Mouse (Mus musculus): Measurements from ENCODE around the gene Smim15.

The Smim15 gene

DNA sequence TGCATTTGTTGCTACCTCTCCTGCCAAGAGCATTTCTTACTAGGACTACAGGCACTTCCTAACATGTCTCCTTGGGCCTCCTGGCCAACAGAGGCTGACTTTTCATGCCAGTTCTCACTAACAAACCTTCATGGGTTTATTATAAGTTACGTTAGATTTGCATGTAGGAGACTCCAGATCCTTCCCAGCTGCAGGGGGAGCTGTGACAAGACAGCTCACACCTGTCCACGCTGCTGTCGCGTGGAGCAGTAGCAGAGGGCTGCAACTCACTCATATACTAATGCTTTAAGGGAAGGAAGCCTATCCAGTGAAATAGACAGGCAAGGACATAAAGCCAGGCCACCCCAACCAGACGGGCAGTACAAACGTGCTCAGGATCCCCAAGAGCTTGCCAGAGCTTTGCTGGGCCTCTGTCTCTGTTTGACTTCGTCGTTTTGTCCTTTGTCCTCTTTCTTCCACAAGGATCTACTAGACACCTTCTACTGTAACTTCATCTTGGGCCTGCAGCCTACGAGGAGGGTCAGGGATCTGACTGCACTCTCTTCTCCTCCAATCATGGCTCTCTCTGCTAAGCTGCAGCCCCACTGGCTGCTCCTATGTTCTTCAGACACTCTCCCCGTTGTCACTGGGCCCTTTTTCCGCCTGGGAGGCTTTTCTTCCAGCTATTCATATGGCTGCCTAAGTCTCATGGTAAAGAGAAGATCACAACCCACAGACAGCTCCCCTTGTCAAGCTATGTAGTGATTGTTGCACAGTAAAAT lies 19.3 kb downstream of the Smim15 start:
- DNase-seq: no peak

DNA sequence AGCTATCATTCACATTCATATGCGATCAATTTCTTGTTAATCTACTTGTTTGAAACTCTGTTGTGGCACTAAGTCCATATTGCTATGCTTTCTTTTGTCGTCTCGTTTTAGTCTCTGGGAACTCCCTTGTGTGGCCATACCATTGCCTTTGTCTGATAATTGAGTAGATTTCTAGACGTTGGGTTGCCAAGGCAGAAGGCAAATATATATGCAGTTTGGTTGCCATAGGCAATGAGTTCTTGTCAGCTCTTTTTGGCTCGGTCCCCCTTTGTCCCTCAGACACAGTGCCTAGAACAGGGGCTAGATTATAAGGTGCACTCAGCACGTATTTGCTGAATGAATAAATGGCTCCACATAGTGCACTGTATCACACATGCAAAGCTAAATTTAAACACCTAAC lies 20.1 kb downstream of the Smim15 start:
- DNase-seq: no peak

DNA sequence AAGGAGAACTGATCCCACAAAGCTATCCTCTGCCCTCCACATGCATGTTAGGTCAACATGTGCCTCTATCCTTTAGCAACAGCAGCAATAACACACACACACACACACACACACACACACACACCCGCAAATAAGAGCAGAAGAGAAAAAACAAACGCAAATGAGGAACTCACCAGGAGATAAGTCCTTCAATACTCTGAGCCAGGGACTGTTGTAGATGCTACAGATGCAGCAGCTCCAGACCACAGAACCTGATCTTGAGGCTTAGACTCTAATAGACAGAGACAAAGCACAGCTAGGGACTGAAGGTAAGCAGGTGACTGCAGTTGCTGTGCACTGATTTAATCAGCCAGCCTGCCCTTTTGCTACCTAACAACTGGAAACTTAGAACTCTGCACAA lies 21.8 kb downstream of the Smim15 start:
- no peak for DNase-seq

DNA sequence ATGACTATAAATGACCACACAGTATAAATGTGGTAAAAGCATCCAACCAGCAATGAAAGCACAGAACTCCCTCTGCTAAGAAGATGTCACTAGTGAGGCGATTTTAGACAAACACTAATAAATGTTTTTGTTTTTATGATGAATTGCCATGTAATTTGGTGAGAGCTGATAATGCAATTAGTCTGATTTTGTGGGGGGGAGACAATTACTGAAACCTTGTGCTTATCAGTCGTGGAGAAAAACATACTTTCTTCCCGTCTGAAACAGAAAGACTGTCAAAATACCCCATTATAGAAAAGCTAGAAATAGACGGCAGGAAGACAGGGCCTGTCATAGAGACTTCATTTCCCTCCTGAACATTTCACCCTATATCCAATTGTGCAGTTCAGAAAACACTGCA lies 24.9 kb downstream of the Smim15 start:
- no peak for DNase-seq

DNA sequence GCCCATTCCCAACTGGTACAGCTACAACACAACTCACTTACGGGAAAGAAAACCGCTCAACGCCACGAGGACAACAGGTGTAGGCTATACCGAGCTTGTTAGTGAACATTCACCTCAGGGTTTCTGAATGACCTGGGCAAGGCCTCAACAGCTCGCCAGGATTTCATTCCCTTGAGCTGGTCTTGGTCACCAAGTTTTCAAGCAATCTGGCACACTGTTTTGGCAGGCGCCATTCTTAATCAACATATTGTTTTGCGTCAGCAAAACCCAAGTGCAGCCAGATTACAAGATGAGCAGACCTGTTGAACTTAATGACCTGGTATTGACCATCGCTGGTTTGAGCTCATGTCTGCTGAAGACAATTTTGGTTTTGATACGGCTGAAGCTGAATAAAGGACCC lies 25.9 kb downstream of the Smim15 start:
- DNase-seq: no peak

DNA sequence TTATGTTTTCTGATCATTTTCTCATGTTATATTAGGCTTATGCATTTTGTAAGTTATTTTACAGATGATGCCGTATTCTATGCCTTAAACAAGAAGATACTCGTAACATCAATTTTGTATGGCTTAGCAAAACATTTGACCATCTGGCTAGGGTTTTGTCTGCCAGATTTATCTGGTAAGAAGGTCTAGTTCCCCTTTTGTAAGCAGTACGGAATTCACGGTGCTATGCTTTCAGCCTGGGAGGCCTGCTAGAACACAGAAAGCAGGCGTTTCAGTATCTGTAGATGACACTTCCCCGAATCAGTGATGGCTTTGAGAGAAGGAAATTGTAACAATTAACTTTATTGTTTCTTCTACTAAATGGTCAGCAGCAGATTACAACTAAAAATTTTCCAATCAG lies 33.2 kb downstream of the Smim15 start:
- no peak for DNase-seq

DNA sequence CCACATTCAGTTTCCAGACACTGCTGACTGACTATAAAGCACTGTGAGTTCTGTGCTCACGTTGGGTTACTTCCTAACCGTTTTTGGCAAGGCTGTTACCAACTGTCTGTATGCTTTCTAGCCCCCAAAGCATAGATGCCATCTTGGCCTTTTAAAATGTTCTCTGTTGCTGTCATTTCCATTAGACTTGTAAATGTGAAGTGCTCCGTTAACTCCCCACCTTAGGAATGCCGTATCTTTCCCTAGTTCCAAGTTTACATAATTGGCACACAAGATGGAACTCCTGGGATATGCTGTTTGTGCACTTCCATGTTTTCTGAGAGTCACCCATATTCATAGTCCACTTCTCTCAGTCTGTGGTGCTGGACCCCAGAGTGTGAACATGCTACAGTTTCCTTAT lies 33.7 kb downstream of the Smim15 start:
- DNase-seq: no peak

DNA sequence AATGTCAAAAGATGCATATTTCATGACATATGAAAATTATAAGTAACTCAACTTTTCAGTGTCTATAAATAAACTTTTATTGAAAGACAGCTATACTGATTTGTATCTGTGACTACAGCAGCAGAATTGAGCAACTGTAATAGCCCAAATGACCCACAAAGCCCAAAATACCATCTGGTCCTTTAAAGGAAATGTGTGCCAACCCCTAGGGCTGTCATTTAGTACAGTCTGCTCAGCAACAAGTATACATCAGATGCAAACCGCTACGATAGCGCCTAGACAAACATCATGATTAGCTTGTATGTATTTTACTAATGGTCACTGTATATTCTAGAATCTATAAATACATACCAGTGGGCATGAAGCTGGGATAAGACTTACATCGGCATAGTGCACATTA lies 39.8 kb downstream of the Smim15 start:
- DNase-seq: peak in 1 of 2 experiments; percentile 28

DNA sequence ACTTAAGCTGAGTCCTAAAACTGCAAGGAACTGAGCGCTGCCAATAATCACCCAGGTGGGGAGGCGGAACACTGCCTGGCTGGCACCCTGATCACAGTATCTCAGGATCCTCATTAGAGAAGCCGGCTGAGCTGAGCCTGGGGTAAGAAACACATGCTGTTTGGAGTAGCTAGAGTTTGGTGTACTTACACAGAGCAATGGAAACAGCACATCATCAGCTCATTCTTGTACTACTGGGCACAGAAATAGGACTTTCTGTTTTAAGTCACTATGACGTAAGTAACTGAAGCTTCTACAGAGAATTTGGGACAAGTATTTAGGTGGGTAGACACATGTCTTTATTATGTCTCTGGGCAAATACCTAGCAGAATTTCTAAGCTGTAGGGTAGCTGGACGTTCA lies 41.8 kb downstream of the Smim15 start:
- DNase-seq: no peak

DNA sequence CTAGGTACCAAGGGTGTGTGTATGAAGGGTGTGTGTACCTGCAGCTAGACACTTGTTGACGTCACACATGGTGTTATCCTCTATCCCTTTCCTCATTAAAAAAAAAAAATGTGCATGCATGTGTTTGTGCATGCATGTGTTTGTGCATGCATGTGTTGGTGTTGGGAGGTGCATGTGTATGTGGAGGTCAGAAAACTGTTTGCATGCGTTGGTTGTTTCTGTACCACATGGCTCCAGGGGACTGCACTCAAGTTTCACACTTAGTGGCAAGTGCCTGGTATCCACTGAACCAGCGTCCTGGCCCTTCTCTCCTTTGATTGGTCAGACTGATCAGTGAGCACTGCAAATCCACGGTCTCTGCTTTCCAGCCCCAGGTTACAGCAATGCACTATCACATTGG lies 42.5 kb downstream of the Smim15 start:
- DNase-seq: no peak

DNA sequence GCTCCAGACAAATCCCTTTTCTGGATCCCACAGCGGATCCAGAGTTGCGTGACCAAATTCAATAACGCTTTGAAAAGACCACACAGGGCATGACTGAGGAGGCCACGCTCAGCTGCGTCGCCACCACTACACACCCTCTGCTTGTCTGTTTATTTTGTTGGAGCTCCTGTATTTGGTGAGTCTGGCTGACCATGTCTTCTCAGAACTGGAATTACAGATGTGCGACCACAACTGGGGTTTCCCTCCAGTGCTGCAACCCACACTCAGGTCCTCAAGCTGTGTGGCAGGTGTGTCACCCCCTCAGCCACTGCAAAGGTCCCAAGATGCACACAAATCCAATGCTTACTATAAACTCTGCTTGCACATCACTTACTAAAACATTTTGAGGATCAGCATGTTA lies 48.0 kb downstream of the Smim15 start:
- no peak for DNase-seq

DNA sequence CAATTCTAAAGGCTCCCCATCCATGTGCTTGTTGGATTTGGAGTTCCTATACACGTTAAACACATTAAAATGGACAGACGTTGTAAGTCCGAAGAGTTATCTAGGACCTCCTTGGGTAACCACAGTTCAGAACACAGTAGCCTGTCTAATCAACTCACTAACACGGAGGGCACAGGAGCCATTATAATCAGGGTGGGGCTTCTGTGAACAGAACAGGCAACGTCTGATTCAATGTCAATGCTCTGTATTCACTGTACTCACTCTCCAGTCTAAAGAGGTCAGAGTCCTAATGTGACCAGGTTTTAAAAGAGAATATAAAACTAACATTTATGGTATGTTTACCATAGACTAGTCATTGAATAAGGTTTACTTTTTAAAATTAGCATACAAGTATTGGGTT lies 50.4 kb downstream of the Smim15 start:
- DNase-seq: no peak

DNA sequence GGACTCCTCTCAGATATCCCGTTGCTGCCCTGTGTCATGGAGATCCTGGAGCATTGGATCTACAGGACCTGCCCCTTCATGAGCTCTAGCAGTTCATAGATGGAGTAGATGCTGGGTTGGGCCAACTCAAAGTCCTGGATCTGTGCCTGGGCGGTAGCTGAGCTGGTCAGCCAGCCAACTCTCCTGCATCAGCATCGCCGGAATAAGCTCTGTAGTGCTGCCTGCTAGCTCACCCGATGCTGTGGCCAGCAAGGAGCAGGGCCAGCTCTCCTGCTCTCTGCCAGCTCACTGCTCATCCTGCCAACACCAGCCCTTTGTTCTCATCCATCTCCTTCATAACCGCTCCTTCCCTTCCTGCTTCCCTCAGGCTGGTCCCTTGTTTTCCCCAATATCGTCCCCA lies 51.4 kb downstream of the Smim15 start:
- DNase-seq: peak; percentile 89 to 90

DNA sequence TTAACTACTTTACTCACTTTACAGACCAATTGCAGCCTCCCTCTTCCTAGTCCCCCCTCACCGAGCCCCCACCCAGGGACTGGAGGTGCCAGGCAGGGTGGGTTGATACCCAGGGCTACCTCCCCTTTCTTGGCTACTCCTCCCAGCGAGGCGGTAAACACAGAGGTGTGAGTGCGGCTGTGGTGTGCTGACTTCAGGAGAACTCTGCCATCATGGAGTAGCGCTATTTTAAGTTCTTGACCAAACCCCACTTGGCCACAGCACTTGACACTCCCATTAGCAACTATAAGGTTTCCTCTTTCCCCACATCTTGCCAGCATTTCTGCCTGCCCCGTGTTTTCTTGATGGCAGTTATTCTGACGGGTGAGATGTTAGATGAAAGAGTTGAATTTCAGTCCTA lies 52.2 kb downstream of the Smim15 start:
- DNase-seq: no peak
